Mouse (Mus musculus) embryonic facial prominence, embryonic 13.5 days (tissue): ENCODE results near the gene Slc23a4. TPM values are rescaled to one million over a fixed set of nuclear protein-coding genes. Genes with fewer than 3 reads are reported as not detected.

ENCODE experiments used
- ATAC-seq: fragments of 200-750 bp; cut with Nextera tagmentation; 2 replicates; pipeline ENCODE4 v1.8.0; 2017; ENCODE audit warnings: low read depth; ENCODE audit not compliant: insufficient number of reproducible peaks, insufficient read depth, low FRiP score, low TSS enrichment
- H3K27ac ChIP-seq: fragments of 300-500 bp; sonication (generic); 2 replicates; pipeline ENCODE4 v1.5.1; 2015; ENCODE audit warnings: moderate library complexity, mild to moderate bottlenecking, inconsistent platforms
- H3K27me3 ChIP-seq: fragments of 300-500 bp; sonication (generic); 2 replicates; pipeline ENCODE4 v1.6.1; 2015; ENCODE audit warnings: mild to moderate bottlenecking, inconsistent platforms
- H3K36me3 ChIP-seq: fragments of 300-500 bp; sonication (generic); 2 replicates; pipeline ENCODE4 v1.6.1; 2015; ENCODE audit warnings: mild to moderate bottlenecking, inconsistent platforms
- H3K4me1 ChIP-seq: fragments of 300-500 bp; sonication (generic); 2 replicates; pipeline ENCODE4 v1.6.1; 2015; ENCODE audit warnings: inconsistent platforms
- H3K4me2 ChIP-seq: fragments of 300-500 bp; sonication (generic); 2 replicates; pipeline ENCODE4 v1.6.1; 2015; ENCODE audit warnings: moderate library complexity, mild to moderate bottlenecking, inconsistent platforms
- H3K4me3 ChIP-seq: fragments of 300-500 bp; sonication (generic); 2 replicates; pipeline ENCODE4 v1.5.1; 2015; ENCODE audit warnings: mild to moderate bottlenecking, inconsistent platforms
- H3K9ac ChIP-seq: fragments of 300-500 bp; sonication (generic); 2 replicates; pipeline ENCODE4 v1.6.1; 2015; ENCODE audit warnings: mild to moderate bottlenecking, inconsistent platforms
- H3K9me3 ChIP-seq: fragments of 300-500 bp; sonication (generic); 2 replicates; pipeline ENCODE4 v1.6.1; 2016; ENCODE audit warnings: inconsistent platforms
- WGBS: fragments of 180-500 bp; shearing (Covaris S2); methylation state at CpG from one replicate; pipeline ENCODE4 v1.1.7; 2015; ENCODE audit warnings: mixed read lengths; 5-methylcytosine and 5-hydroxymethylcytosine counted together
- polyA plus RNA-seq: library from polyadenylated mRNA; unstranded; fragments of >200 nt; fragmentation: Nextera tagmentation; extraction: Ambion mirVana; gene quantifications from 2 replicates; pipeline ENCODE4 v1.2.1, GENCODE M21; 2015

Slc23a4 gene
- polyA plus RNA-seq, 1 experiment from 2014 or later = 0.38 TPM

GRCm38 (mm10) chr6:34909631-34910345, 78.4 kb downstream of the Slc23a4 start:
- Histone ChIP-seq H3K36me3 (peaks cover 31% of the 10 kb centered on the region), H3K27ac (0 out of 2 replicates have a peak overlapping the region, but pooled peaks have one; percentile 81), H3K4me3 (peak overlapping the region; percentile 74), H3K4me1 (peaks cover 10% of the 10 kb centered on the region), H3K9ac (peak overlapping the region; percentile 82), H3K4me2 (peak overlapping the region; percentile 75), H3K9me3 (no peaks in the 10 kb centered on the region), H3K27me3 (no peaks in the 10 kb centered on the region)
- 52% methylated on average over 8 of the region's 8 CpGs for WGBS
- no peak for ATAC-seq

GRCm38 (mm10) chr6:34907696-34908260, 80.4 kb downstream of the Slc23a4 start:
- Histone ChIP-seq H3K36me3 (peaks cover 46% of the 10 kb centered on the region), H3K27ac (no peak overlapping the region), H3K4me1 (peaks cover 10% of the 10 kb centered on the region), H3K9me3 (no peaks in the 10 kb centered on the region), H3K9ac (no peak overlapping the region), H3K4me2 (no peak overlapping the region), H3K27me3 (no peaks in the 10 kb centered on the region), H3K4me3 (no peak overlapping the region)
- ATAC-seq = no peak
- 79% methylated on average over 18 of the region's 18 CpGs for WGBS

- Histone ChIP-seq H3K4me3 (no peak overlapping the region), H3K27ac (no peak overlapping the region), H3K27me3 (no peaks in the 10 kb centered on the region), H3K4me1 (peaks cover 10% of the 10 kb centered on the region), H3K36me3 (peaks cover 53% of the 10 kb centered on the region), H3K9me3 (no peaks in the 10 kb centered on the region), H3K9ac (no peak overlapping the region), H3K4me2 (no peak overlapping the region)
- ATAC-seq = no peak
- WGBS = 30% methylated on average over 2 of the region's 2 CpGs
These were observed 81.0 kb downstream of the Slc23a4 start for GRCm38 (mm10) chr6:34907121-34907614.

GRCm38 (mm10) chr6:34906661-34907060, 81.5 kb downstream of the Slc23a4 start:
- no peaks in the 10 kb centered on the region for H3K9me3 ChIP-seq
- WGBS = 83% methylated on average over 4 of the region's 4 CpGs

GRCm38 (mm10) chr6:34906125-34906524, 82.1 kb downstream of the Slc23a4 start:
- no peaks in the 10 kb centered on the region for H3K9me3 ChIP-seq
- H3K9ac ChIP-seq = no peak overlapping the region
- H3K4me3 ChIP-seq = no peak overlapping the region
- no peak for ATAC-seq
- no peak overlapping the region for H3K27ac ChIP-seq
- WGBS = 76% methylated on average over 2 of the region's 2 CpGs
- no peak overlapping the region for H3K4me2 ChIP-seq
- H3K36me3 ChIP-seq = peaks cover 62% of the 10 kb centered on the region
- H3K27me3 ChIP-seq = no peaks in the 10 kb centered on the region
- peaks cover 10% of the 10 kb centered on the region for H3K4me1 ChIP-seq

More at GRCm38 (mm10) chr6:34906661-34907060, 81.5 kb downstream of the Slc23a4 start:
- H3K27me3 ChIP-seq = no peaks in the 10 kb centered on the region
- H3K4me2 ChIP-seq = no peak overlapping the region
- H3K27ac ChIP-seq = no peak overlapping the region
- peaks cover 58% of the 10 kb centered on the region for H3K36me3 ChIP-seq
- H3K4me1 ChIP-seq = peaks cover 10% of the 10 kb centered on the region
- H3K9ac ChIP-seq = no peak overlapping the region
- no peak for ATAC-seq
- no peak overlapping the region for H3K4me3 ChIP-seq

- 94% methylated on average over 6 of the region's 6 CpGs for WGBS
- peaks cover 76% of the 10 kb centered on the region for H3K36me3 ChIP-seq
- H3K4me2 ChIP-seq = no peak overlapping the region
- peaks cover 1% of the 10 kb centered on the region for H3K4me1 ChIP-seq
- H3K27ac ChIP-seq = no peak overlapping the region
- H3K4me3 ChIP-seq = no peak overlapping the region
- no peak overlapping the region for H3K9ac ChIP-seq
- H3K27me3 ChIP-seq = no peaks in the 10 kb centered on the region
- ATAC-seq = no peak
- no peaks in the 10 kb centered on the region for H3K9me3 ChIP-seq
These were observed 83.8 kb downstream of the Slc23a4 start for GRCm38 (mm10) chr6:34904361-34904760.

GRCm38 (mm10) chr6:34903851-34904250, 84.4 kb downstream of the Slc23a4 start:
- Histone ChIP-seq H3K9ac (no peak overlapping the region), H3K27ac (no peak overlapping the region), H3K4me3 (no peak overlapping the region), H3K9me3 (no peaks in the 10 kb centered on the region), H3K4me2 (no peak overlapping the region), H3K4me1 (no peaks in the 10 kb centered on the region), H3K27me3 (no peaks in the 10 kb centered on the region), H3K36me3 (peaks cover 80% of the 10 kb centered on the region)
- ATAC-seq = no peak
- 88% methylated on average over 10 of the region's 10 CpGs for WGBS

GRCm38 (mm10) chr6:34903441-34903840, 84.8 kb downstream of the Slc23a4 start:
- WGBS = 84% methylated on average over 5 of the region's 5 CpGs
- H3K36me3 ChIP-seq = peaks cover 81% of the 10 kb centered on the region
- H3K9ac ChIP-seq = no peak overlapping the region
- H3K27ac ChIP-seq = no peak overlapping the region
- no peaks in the 10 kb centered on the region for H3K4me1 ChIP-seq
- no peak for ATAC-seq
- H3K9me3 ChIP-seq = no peaks in the 10 kb centered on the region
- no peak overlapping the region for H3K4me3 ChIP-seq
- H3K27me3 ChIP-seq = no peaks in the 10 kb centered on the region
- no peak overlapping the region for H3K4me2 ChIP-seq

GRCm38 (mm10) chr6:34902578-34902977, 85.6 kb downstream of the Slc23a4 start:
- no peaks in the 10 kb centered on the region for H3K9me3 ChIP-seq
- no peaks in the 10 kb centered on the region for H3K4me1 ChIP-seq
- no peak for ATAC-seq
- no peak overlapping the region for H3K9ac ChIP-seq
- no peaks in the 10 kb centered on the region for H3K27me3 ChIP-seq
- H3K36me3 ChIP-seq = peaks cover 83% of the 10 kb centered on the region
- no peak overlapping the region for H3K4me2 ChIP-seq
- whole genome bisulfite sequencing = 82% methylated on average over 7 of the region's 7 CpGs
- H3K4me3 ChIP-seq = no peak overlapping the region
- no peak overlapping the region for H3K27ac ChIP-seq

GRCm38 (mm10) chr6:34901911-34902444, 86.2 kb downstream of the Slc23a4 start:
- Histone ChIP-seq H3K27me3 (no peaks in the 10 kb centered on the region), H3K4me2 (no peak overlapping the region), H3K27ac (no peak overlapping the region), H3K9me3 (no peaks in the 10 kb centered on the region), H3K4me3 (no peak overlapping the region), H3K9ac (no peak overlapping the region), H3K36me3 (peaks cover 80% of the 10 kb centered on the region), H3K4me1 (no peaks in the 10 kb centered on the region)
- no peak for ATAC-seq
- WGBS = 64% methylated on average over 9 of the region's 9 CpGs

GRCm38 (mm10) chr6:34900990-34901389, 87.2 kb downstream of the Slc23a4 start:
- Histone ChIP-seq H3K36me3 (peaks cover 76% of the 10 kb centered on the region), H3K4me2 (no peak overlapping the region), H3K4me1 (no peaks in the 10 kb centered on the region), H3K27me3 (no peaks in the 10 kb centered on the region), H3K4me3 (no peak overlapping the region), H3K9me3 (no peaks in the 10 kb centered on the region), H3K9ac (no peak overlapping the region), H3K27ac (no peak overlapping the region)
- no peak for ATAC-seq
- WGBS = 75% methylated on average over 2 of the region's 2 CpGs

GRCm38 (mm10) chr6:34899127-34899526, 89.1 kb downstream of the Slc23a4 start:
- peaks cover 78% of the 10 kb centered on the region for H3K36me3 ChIP-seq
- 92% methylated on average over 2 of the region's 2 CpGs for WGBS
- no peak for ATAC-seq

More at GRCm38 (mm10) chr6:34899127-34899526, 89.1 kb downstream of the Slc23a4 start:
- no peaks in the 10 kb centered on the region for H3K4me1 ChIP-seq
- H3K9ac ChIP-seq = no peak overlapping the region
- no peak overlapping the region for H3K4me2 ChIP-seq
- no peak overlapping the region for H3K4me3 ChIP-seq
- no peak overlapping the region for H3K27ac ChIP-seq
- no peaks in the 10 kb centered on the region for H3K9me3 ChIP-seq
- no peaks in the 10 kb centered on the region for H3K27me3 ChIP-seq
